Mouse (Mus musculus) thymus, adult 2 months (tissue): ENCODE data around the gene Boll.

Source experiments
- CTCF ChIP-seq: fragments of 200-500 bp; IDR thresholded peaks from 2 replicates; pipeline ENCODE4 v1.5.1; 2012; ENCODE audit warnings: mild to moderate bottlenecking, control low read depth, low read length, moderate library complexity, borderline replicate concordance; ENCODE audit not compliant: control insufficient read depth, poor library complexity, insufficient read depth; ENCODE audit errors: extremely low read depth
- POLR2A ChIP-seq: fragments of 200-500 bp; IDR thresholded peaks from 2 replicates; pipeline ENCODE4 v1.6.1; 2012; ENCODE audit warnings: mild to moderate bottlenecking, low read length, control low read depth, moderate library complexity; ENCODE audit not compliant: control insufficient read depth, poor library complexity, insufficient read depth; ENCODE audit errors: extremely low read depth

- no peak for TF ChIP-seq CTCF
- TF ChIP-seq POLR2A = no peak
Observed at GRCm38 (mm10) chr1:55212771-55213170, 150.5 kb downstream of the Boll start.
